Mouse (Mus musculus) stomach, postnatal 0 days (tissue): Measurements from ENCODE around the gene Zfp335.

Source experiments
- CTCF ChIP-seq: IDR thresholded peaks from 2 replicates; pipeline ENCODE4 v1.5.1; 2016; ENCODE audit warnings: antibody characterized with exemption, low read depth, mild to moderate bottlenecking, moderate library complexity
- EP300 ChIP-seq: optimal IDR thresholded peaks from 2 replicates; pipeline ENCODE3; 2016; ENCODE audit warnings: antibody characterized with exemption

DNA sequence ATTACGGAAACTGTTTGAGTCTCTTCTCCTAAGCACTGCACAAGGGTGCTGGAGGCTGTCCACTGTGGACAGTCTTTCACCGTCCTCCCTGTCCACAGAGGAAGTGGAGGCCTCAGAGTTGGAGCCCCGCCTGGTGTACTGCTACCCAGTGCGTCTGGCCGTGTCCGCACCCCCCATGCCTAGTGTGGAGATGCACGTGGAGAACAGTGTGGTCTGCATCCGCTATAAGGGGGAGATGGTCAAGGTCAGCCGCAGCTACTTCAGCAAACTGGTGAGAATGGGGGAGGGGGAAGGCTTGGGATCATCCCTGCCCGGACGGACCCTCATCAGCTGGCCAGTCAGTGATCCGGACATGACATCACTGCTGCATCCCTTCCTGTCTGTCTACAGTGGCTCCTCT is 22.6 kb downstream of the Zfp335 start:
- TF ChIP-seq CTCF (no peak), EP300 (no peak)
